Mouse (Mus musculus) kidney, adult 2 months (tissue): ENCODE data around the gene Dhdh. TPM values are rescaled to one million over a fixed set of nuclear protein-coding genes. Genes with fewer than 3 reads are reported as not detected.
A peak's percentile ranks its signal among the peaks of the same experiment; 100 is the strongest.
"Not testable (repeated sequence)": the region's sequence is repeated elsewhere in the genome, so short reads cannot be mapped to it uniquely, and the experiment has no call there.

ENCODE experiments used
- DNase-seq: peaks from one replicate; pipeline ENCODE4 v3.0.0; 2021
- H3K27ac ChIP-seq: fragments of 200-500 bp; 2 replicates; pipeline ENCODE4 v1.5.1; 2012; ENCODE audit warnings: low read depth, low read length, control low read depth, inconsistent platforms; ENCODE audit not compliant: insufficient read depth
- H3K27me3 ChIP-seq: fragments of 200-500 bp; replicated peaks from 2 replicates; pipeline ENCODE4 v1.6.1; 2012; ENCODE audit warnings: mild to moderate bottlenecking, moderate library complexity, low read length, inconsistent platforms; ENCODE audit not compliant: control insufficient read depth, insufficient read depth
- H3K36me3 ChIP-seq: fragments of 200-500 bp; 2 replicates; pipeline ENCODE4 v1.6.1; 2012; ENCODE audit warnings: mild to moderate bottlenecking, moderate library complexity, low read length, inconsistent platforms; ENCODE audit not compliant: control insufficient read depth, insufficient read depth
- H3K4me1 ChIP-seq: fragments of 200-500 bp; 2 replicates; pipeline ENCODE4 v1.6.1; 2011; ENCODE audit warnings: low read length; ENCODE audit not compliant: control insufficient read depth, insufficient read depth
- H3K4me3 ChIP-seq: fragments of 200-500 bp; 2 replicates; pipeline ENCODE4 v1.5.1; 2011; ENCODE audit warnings: mild to moderate bottlenecking, low read depth, low read length, control low read depth; ENCODE audit not compliant: insufficient read depth
- CTCF ChIP-seq: fragments of 200-500 bp; conservative IDR thresholded peaks from 2 replicates; pipeline ENCODE4 v1.5.1; 2011; ENCODE audit warnings: low read depth, mild to moderate bottlenecking, control low read depth, low read length, moderate library complexity, mixed read lengths; ENCODE audit not compliant: insufficient read depth, insufficient read length
- POLR2A ChIP-seq: fragments of 200-500 bp; IDR thresholded peaks from one replicate; pipeline ENCODE4 v1.6.1; 2011; ENCODE audit warnings: low read depth, low read length, control low read depth
- WGBS: fragments of 180-500 bp; shearing (Covaris S2); methylation state at CpG from one replicate; pipeline ENCODE4 v1.1.7; 2018; 5-methylcytosine and 5-hydroxymethylcytosine counted together
- polyA plus RNA-seq: library from polyadenylated mRNA; depleted of rRNA; stranded (reverse); fragments of >200 nt; gene quantifications from 2 replicates; pipeline ENCODE4 v1.2.3, GENCODE M21; 2012

Gene Dhdh
- polyA plus RNA-seq, 1 experiment: 6.0 TPM

DNA sequence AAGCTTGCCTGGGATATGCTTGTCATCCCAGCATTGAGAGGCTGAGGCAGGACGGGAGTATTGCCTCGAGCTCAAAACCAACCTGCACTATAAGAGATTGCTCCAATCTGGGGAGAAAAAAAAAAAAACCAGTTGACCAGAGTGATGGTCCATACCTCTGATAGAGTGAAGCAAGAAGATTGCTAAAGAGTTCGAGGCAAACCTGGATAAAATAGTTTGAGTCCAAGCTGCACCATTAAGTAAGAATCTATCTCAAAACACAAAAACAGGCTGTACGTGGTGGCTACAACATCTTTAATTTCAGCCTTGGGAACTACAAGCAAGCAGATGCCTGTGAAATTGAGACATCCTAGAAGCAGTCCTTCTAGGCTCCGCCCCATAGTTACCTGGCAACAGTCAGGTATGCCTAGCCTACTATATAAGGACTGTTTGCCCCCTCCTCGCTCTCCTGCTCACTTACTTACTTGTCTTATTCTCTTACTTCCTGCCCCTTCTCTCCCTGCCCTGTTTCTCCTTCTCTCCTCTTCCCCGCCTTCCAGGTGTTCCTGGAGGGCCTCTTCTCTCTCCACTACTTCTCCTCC lies 21.4 kb downstream of the Dhdh start:
- WGBS: 40% methylated on average over 7 of the region's 7 CpGs
- H3K27ac ChIP-seq: no peak overlapping the region
- no peaks in the 10 kb centered on the region for H3K27me3 ChIP-seq
- no peak for DNase-seq
- TF ChIP-seq POLR2A (no peak), CTCF (no peak)
- H3K4me3 ChIP-seq: peak overlapping the region; percentile 32
- H3K4me1 ChIP-seq: peaks cover 7% of the 10 kb centered on the region
- H3K36me3 ChIP-seq: no peaks in the 10 kb centered on the region

DNA sequence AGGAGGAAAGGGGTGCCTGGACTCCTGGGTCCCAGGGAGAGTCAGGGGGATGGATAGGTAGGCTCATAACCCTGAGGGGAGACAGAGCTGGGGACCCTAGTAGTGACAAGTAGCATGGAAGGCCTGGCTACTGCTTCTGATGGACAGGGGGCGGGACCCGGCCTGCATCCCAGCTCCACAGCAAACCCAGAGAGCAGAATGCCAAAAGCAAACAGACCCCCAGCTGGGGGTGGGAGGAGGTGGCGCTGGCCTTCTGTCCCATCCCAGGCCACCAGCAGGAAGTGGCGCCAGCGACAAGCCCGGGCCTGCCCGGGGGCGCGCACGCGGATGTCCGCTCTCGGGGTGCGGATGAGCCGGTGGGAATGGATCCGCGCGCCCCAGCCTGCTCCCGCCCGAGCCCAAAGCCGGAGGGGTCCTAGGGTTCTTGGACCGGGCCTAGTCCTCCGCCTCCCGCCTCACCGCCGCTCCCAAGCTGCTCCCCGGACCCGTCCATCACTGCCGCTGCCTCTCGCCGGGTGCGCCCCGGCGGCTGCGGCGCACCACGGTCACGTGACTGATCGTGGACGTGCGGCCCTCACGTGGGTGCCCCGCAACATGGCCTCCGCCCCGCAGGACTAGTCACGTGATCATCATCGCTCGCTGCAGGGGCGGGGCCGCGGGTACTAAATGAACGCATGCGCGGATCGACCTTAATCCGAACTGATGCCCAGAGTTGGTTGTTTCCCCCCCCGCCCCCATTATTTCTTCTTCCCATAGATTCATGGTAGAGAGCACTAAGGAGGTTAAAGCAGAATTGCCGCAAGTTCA lies 22.1 kb downstream of the Dhdh start, which contains the start of gene Bax:
Gene Bax (minus strand): TSS at position 616 of the 807 bp plus-strand sequence.
- TF ChIP-seq CTCF (no peak), POLR2A (peak; percentile 26)
- H3K4me3 ChIP-seq: peak within 1 kb of the TSS; percentile 65
- H3K4me1 ChIP-seq: peaks cover 11% of the 10 kb centered on the region
- DNase-seq: peak; percentile 97
- no peaks in the 10 kb centered on the region for H3K36me3 ChIP-seq
- H3K27me3 ChIP-seq: no peaks in the 10 kb centered on the region
- under 1% methylated on average over 58 of the region's 58 CpGs for WGBS
- H3K27ac ChIP-seq: peak within 1 kb of the TSS; percentile 45

DNA sequence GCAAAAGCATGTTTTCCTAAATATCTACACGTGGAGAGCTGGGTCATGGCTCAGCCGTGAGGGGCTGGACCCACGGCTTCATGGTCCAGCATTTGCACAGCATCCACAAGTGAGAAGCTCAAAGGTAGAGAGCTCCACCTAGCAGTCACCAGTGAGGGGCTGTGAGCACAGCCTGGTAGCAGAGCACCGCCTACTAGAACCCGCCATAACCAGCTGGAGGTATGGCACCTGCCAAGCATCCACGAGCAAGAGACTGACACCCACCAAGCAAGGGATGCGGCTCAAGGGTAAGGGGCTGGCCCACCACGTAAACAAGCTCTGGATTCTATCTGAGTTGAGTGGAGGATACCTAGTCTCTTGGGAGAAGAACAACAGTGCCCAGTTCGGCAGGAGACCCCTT lies 23.1 kb downstream of the Dhdh start:
- peak; percentile 56 for DNase-seq

DNA sequence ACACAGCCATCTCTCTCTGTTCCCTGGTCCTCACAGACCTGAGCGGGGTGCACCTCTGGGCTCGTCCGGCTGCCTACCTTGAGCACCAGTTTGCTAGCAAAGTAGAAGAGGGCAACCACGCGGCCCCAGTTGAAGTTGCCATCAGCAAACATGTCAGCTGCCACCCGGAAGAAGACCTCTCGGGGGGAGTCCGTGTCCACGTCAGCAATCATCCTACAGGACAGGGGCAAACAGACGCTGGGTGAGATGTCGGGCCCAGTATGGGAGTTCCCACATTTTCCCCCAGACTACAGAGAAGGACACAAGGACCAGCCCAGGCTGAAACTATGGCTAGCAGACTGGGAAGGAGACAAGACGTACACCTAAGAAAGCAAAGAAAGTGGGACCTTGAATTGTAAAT lies 23.5 kb downstream of the Dhdh start:
- no peak for TF ChIP-seq CTCF
- TF ChIP-seq POLR2A: no peak
- no peak overlapping the region for H3K4me3 ChIP-seq
- no peaks in the 10 kb centered on the region for H3K27me3 ChIP-seq
- no peak for DNase-seq
- H3K4me1 ChIP-seq: peaks cover 18% of the 10 kb centered on the region
- H3K36me3 ChIP-seq: no peaks in the 10 kb centered on the region
- WGBS: 94% methylated on average over 12 of the region's 12 CpGs
- no peak overlapping the region for H3K27ac ChIP-seq

More for the DNA sequence above, 23.1 kb downstream of the Dhdh start:
- Histone ChIP-seq H3K36me3 (no peaks in the 10 kb centered on the region), H3K27me3 (no peaks in the 10 kb centered on the region), H3K4me3 (peak overlapping the region; percentile 65), H3K4me1 (peaks cover 17% of the 10 kb centered on the region), H3K27ac (no peak overlapping the region)
- TF ChIP-seq POLR2A (no peak), CTCF (no peak; the same call in 1 of the 2 replicates)
- 56% methylated on average over 9 of the region's 9 CpGs for WGBS

- H3K27me3 ChIP-seq: no peaks in the 10 kb centered on the region
- 83% methylated on average over 7 of the region's 7 CpGs for WGBS
- TF ChIP-seq CTCF (no peak), POLR2A (no peak)
- no peak overlapping the region for H3K4me3 ChIP-seq
- peaks cover 18% of the 10 kb centered on the region for H3K4me1 ChIP-seq
- H3K36me3 ChIP-seq: no peaks in the 10 kb centered on the region
- DNase-seq: peak; percentile 36
- H3K27ac ChIP-seq: no peak overlapping the region
Measured at GRCm38 (mm10) chr7:45463987-45464778, 24.4 kb downstream of the Dhdh start.

- H3K36me3 ChIP-seq, H3K4me3 ChIP-seq, H3K27me3 ChIP-seq, H3K27ac ChIP-seq, DNase-seq: not testable (repeated sequence)
- WGBS: 76% methylated on average over 4 of the region's 4 CpGs
- peaks cover 18% of the 10 kb centered on the region for H3K4me1 ChIP-seq
Measured at GRCm38 (mm10) chr7:45462868-45463267, 25.7 kb downstream of the Dhdh start.

DNA sequence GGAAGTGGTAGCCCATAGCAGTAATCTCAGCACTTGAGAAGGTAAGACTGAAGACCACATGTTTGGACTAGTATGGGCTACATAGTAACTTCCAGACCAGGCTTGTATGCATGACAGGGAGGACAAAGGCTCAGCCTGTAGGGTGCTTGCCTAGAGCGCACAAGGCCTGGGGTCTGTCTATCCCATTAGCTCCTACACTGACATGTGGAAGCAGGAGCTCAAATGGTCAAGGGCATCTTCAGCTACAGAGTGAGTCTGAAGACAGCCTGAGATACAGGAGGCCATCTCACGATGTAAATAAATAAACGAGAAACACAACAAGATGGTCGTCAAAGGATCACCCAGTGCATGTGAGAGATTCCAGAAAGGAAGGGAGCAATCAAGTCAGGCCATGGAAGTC lies 26.3 kb downstream of the Dhdh start:
- H3K4me3 ChIP-seq: no peak overlapping the region
- H3K27ac ChIP-seq: no peak overlapping the region
- 89% methylated on average over 4 of the region's 4 CpGs for WGBS
- H3K36me3 ChIP-seq: peaks cover 11% of the 10 kb centered on the region
- no peak for DNase-seq
- TF ChIP-seq POLR2A (no peak), CTCF (no peak)
- no peaks in the 10 kb centered on the region for H3K27me3 ChIP-seq
- H3K4me1 ChIP-seq: peaks cover 23% of the 10 kb centered on the region
